Mouse (Mus musculus): ENCODE measurements around the gene Esp1. TPM values are rescaled to one million over a fixed set of nuclear protein-coding genes. Genes with fewer than 3 reads are reported as not detected.
"Not testable (repeated sequence)": the region's sequence is repeated elsewhere in the genome, so short reads cannot be mapped to it uniquely, and the experiment has no call there.

Gene Esp1
- total RNA-seq (2022): not detected

- no peak for DNase-seq (ENCODE audit: low spot score in 2 of 2)
Measured at GRCm38 (mm10) chr17:40726820-40727219, at the start of gene Esp1. TSS of gene Esp1 (plus strand) at chr17:40727120.

GRCm38 (mm10) chr17:40716273-40716672, 10.6 kb upstream of the Esp1 start:
- DNase-seq (ENCODE audit: low spot score in 2 of 2): no peak

- not testable (repeated sequence) for DNase-seq (ENCODE audit: low spot score in 2 of 2)
Measured at GRCm38 (mm10) chr17:40717055-40717454, 9.9 kb upstream of the Esp1 start.

- no peak for DNase-seq (ENCODE audit: low spot score in 2 of 2)
Measured at GRCm38 (mm10) chr17:40731296-40731695, 4.4 kb downstream of the Esp1 start.

GRCm38 (mm10) chr17:40731724-40732123, 4.8 kb downstream of the Esp1 start:
- no peak for DNase-seq (ENCODE audit: low spot score in 2 of 2)

GRCm38 (mm10) chr17:40763662-40764061, 36.7 kb downstream of the Esp1 start:
- no peak for DNase-seq (ENCODE audit: low spot score in 2 of 2)

GRCm38 (mm10) chr17:40767120-40767519, 40.2 kb downstream of the Esp1 start:
- no peak for DNase-seq (ENCODE audit: low spot score in 2 of 2)

Other genes with a start within 250 kb of the Esp1 start
- not detected for gene Esp8, start 207.1 kb upstream of the Esp1 start, total RNA-seq (2022)
- gene Esp6, start 165.6 kb upstream of the Esp1 start, total RNA-seq (2022): not detected
- not detected for gene Esp4, start 128.5 kb upstream of the Esp1 start, total RNA-seq (2022)
- gene Esp3, start 95.0 kb upstream of the Esp1 start, total RNA-seq (2022): not detected
- not detected for gene Crisp2, start 79.9 kb downstream of the Esp1 start, total RNA-seq (2022)
- not detected for gene Rhag, start 84.0 kb downstream of the Esp1 start, total RNA-seq (2022)
- under 1 TPM; 0.22 to 0.58 (median 0.28) TPM for gene 9130008F23Rik, start 153.4 kb downstream of the Esp1 start, total RNA-seq (2022)
- gene Glyatl3, start 187.2 kb downstream of the Esp1 start, total RNA-seq (2022): not detected
- 10 to 100 TPM; 69.5 to 85.6 (median 75.1) TPM for gene Mut, start 207.6 kb downstream of the Esp1 start, total RNA-seq (2022)
- gene Cenpq, start 207.9 kb downstream of the Esp1 start, total RNA-seq (2022): 1 to 10 TPM; 2.1 to 4.3 (median 3.2) TPM